Mouse (Mus musculus) adrenal gland, postnatal 36 days (tissue): ENCODE results near the gene Tut7. TPM values are rescaled to one million over a fixed set of nuclear protein-coding genes. Genes with fewer than 3 reads are reported as not detected.
A peak's percentile ranks its signal among the peaks of the same experiment; 100 is the strongest.
"Not testable (repeated sequence)": the region's sequence is repeated elsewhere in the genome, so short reads cannot be mapped to it uniquely, and the experiment has no call there.

Source experiments
- DNase-seq, 2 experiments: peaks; one replicate each; pipeline ENCODE4 v3.0.0; 2021; ENCODE audit warnings: mixed read lengths in 1 of 2
- total RNA-seq, 2 experiments: library from RNA; stranded (reverse); gene quantifications; 2 replicates each; pipeline ENCODE4 v1.2.3; 2021

Gene Tut7
- total RNA-seq, 2 experiments from 2014 or later, result 68.6 to 71.0 TPM

DNA sequence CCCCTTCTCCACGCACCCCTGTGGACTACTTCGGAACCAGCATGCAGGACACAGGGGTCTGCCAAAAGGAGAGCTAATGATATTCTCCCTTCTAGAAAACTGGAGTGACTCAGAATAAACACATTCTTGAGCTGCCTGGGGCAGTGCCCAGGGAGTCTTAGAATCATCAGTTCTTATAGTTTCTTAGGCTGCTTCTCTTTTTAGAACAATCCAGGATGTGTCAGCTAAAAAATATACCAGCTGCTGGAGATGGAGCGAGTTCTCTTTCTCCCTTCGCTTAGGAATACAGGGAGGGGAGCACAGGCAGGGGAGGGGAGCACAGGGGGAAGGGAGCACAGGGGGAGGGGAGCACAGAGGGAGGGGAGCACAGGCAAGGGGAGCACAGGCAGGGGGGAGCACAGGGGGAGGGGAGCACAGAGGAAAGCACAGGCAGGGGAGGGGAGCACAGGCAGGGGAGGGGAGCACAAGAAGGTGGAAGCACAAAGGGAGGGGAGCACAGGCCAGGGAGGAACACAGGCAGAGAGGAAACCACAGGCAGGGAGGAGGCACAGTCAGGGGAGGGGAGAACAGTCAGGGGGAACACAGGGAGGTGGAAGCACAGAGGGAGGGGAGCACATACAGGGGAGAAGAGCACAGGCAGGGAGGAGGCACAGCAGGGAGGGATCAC is 12.0 kb upstream of the Tut7 start:
- DNase-seq, result no peak

GRCm38 (mm10) chr13:59832871-59833270 is 9.9 kb upstream of the Tut7 start:
- DNase-seq, result no peak

GRCm38 (mm10) chr13:59832454-59832853 is 9.5 kb upstream of the Tut7 start:
- DNase-seq, result no peak

DNA sequence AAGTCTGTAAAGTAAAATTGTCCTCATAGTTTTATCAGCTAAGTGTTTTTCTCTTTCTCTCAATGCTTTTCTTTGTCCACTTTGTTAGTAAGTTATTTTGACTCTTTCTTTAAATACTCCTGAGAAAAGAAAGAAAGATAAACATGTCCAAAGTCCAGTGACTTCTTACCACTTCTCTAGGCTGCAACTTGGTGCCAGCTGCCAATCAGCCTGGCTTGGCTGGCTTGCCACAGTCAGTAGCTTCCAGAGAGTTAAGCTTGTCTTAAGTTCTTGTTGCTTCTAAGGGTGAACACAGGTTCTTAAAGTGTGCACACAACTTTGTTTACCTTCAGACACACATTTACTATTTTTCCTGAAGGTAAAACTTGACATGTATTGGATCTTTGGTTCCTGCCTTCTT is 3.0 kb upstream of the Tut7 start:
- no peak for DNase-seq

DNA sequence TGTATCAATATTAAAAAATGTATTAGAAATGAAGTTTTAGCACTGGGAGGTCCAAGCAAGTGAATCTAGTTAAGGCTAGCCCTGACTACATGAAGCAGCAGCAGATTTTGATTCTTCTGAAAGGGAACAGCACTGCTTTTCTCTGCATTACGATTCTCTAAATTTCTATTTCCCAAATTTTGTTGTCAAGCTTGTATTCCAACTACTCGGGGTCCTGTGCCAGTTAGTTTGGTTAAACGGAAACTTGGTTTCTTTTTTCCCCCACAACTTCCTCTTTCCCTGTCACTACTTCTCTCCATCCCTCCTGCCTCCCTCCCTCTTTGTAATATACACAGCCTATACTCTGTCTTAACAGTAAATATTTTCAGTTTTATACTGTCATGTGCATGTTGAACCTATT is 2.1 kb downstream of the Tut7 start:
- no peak for DNase-seq

- peak; percentile 34 to 49 for DNase-seq
These were observed 2.8 kb downstream of the Tut7 start for GRCm38 (mm10) chr13:59820114-59820513.

GRCm38 (mm10) chr13:59817352-59817751 is 5.6 kb downstream of the Tut7 start:
- DNase-seq, result no peak

DNA sequence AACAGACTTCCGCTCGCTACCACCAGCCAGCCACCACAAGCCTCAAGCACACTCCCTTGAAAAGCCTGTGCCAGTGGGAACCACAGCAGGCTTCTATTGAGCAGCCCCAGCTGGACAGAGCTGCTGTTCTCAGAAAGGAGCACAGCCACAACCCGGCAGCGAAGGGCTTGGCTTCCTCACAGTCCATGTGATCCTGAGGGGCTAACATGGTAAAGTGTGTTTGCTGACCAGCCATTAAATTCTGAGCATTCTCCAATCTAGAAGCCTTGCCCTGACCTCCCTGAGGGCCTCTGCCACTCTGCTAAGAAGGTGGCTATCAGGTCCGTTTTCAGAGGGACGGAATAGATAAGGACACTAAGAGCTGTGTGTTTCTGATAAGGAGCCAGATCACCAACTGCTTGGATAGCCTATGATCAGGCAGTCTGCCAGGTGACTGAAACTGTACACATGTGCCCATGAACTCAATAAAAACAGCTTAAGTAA is 8.8 kb downstream of the Tut7 start:
- no peak for DNase-seq

DNA sequence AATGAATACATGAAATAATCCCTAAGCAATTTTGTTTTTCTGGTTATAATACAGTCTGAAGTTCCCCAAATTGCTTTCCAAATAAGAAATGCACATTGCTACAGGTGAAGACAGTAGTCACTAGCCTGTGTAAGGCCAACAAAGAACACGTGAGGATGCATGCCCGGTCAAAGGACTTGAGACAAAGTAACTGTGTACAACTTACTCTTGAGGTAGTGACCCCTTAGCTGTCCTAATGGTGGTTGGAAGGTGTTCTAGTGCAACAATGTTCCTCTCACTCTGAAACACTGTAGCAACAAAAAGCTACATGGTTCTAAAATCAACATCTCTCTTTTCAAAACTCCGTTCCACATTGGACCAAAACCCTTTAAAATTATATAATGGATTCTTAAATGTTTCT is 11.4 kb downstream of the Tut7 start:
- no peak for DNase-seq

DNA sequence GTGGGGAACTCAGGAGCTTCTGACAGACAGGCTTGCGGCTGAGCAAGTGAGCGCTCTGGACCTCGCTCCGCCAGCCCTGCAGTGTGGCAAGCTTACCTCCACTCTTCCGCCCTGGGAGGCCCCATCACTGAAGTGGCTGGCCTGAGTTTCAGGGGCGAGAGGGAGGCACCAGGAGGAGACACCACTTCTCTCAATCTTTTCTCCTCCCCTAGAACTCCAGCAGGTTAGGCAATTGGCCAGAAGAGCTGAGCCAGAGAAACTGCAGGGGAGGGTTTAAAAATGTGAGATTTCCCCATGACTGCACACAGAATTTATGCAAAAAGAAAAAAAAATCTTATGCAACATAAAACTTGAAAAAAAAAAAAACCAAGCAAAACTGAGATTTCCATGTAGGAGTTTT is 21.9 kb downstream of the Tut7 start:
- DNase-seq, result no peak

GRCm38 (mm10) chr13:59800077-59800476 is 22.9 kb downstream of the Tut7 start:
- no peak for DNase-seq

GRCm38 (mm10) chr13:59798306-59798705 is 24.6 kb downstream of the Tut7 start:
- DNase-seq, result no peak

DNA sequence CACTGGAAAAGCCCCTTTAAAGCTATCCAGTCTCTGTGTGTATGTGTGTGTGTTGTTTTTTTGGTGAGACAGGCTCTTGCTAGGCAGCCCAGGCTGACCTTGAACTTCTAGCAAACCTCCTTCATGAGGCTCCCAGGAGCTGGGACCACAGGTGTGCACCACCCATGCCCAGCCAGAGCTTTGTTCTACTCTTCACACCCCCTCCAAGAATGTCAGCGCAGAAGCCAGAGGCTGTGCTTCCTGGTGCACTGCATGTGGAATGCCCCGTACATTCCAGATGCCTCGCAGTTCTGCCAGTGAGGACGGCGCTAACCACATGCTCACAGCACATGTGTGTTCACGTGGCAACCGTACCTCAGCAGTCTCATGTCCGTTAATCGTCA is 26.5 kb downstream of the Tut7 start:
- DNase-seq, result no peak

- no peak for DNase-seq
These were observed 27.0 kb downstream of the Tut7 start for GRCm38 (mm10) chr13:59795807-59796465.

DNA sequence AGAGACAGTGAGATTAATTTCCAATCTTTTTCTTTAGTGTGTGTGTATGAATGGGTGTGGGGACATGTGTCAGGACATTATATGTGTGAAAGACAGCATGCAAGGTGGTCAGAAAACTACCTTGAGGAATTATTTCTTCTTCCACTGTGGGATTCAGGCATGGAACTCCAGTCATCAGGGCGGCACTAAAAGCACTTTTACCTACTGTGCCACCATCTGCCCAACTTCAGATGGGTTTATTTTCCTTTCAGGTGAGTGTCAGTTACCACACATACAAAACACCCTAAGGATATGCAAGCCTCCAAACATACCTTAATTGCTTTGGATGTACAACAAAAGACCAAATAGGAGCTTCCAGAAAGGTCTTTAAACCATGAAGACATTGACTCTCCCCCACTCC is 28.2 kb downstream of the Tut7 start:
- no peak for DNase-seq

DNA sequence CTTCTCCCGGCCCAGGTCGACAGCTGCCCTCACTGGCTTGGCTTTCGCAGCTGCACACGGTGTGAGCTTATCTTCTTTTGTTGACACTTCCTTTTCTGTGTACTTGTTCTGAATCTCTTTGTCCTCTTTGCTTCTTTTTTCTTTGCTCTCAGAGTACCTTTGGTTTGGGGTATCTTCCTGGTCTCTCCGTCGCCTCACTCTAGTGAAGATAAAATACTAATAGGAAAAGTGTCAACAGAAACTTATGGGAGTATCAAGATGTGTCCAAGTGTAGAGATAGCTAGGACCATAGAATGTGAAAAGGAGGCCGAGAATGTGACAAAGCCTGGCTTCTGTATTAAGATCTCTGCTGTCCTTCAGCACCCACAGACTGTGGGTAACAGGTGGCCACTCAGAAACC is 40.8 kb downstream of the Tut7 start, which contains the start of gene Gm49354:
Gene Gm49354, minus strand, starts transcription at position 101 of the 400 bp plus-strand sequence.
- no peak for DNase-seq

DNA sequence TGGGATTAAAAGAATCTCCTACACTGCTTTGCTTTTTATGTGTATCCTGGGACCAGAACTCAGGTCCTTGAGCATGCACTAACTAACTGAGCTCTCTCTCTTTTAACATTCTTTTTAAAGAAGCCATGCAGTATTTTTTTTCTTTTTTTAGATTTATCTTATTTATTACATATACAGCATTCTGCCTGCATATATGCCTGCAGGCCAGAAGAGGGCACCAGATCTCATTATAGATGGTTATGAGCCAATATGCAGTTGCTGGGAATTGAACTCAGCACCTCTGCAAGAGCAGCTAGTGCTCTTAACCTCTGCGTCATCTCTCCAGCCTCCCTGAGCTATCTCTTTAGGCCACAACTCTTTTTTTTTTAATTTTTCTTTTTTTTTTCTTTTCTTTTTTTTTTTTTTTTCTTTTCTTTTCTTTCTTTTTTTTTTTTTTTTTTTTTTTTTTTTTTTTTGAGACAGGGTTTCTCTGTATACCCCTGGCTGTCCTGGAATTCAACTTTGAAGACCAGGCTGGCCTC is 43.1 kb downstream of the Tut7 start:
- DNase-seq, result not testable (repeated sequence)

DNA sequence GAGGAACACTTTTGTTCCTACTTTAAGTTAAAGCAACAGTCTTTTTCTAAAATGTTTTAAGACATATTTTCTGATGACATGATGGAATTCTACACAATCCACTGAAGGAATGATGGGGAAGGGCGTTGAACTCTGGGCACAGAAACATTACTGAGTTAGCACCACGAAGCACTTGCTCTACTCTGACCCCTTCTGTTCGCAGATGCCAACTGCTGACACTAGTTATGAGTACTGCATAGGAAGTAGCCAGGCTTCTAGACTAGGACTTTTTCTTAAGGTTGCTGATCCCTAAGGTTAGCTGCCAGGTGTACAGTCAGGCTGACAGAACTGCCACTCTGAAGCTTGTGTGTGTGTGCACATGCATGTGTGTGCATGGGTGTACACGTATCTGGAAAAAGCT is 43.7 kb downstream of the Tut7 start:
- DNase-seq, result no peak

GRCm38 (mm10) chr13:59775168-59775567 is 47.8 kb downstream of the Tut7 start:
- peak in 1 of 2 experiments; percentile 40 for DNase-seq

DNA sequence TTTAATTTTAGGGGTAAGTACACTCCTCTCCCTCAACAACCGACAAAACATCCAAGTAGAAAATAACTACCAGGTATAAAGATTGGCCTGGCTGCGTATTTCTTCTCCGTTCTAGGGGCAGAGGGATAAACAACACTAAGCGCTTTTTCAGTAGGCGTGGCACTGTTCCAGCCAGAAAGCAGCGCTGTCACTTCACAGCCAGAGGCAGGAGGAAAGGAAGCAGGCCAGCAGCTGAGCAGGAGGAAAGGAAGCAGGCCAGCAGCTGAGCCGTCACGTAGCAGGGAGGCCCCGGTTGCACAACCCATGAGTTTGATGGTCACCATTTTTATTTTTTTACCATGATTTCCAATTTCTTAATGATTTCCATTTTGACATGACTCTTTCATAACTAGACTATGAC is 51.7 kb downstream of the Tut7 start:
- peak; percentile 77 to 83 for DNase-seq

GRCm38 (mm10) chr13:59770847-59771246 is 52.1 kb downstream of the Tut7 start:
- DNase-seq, result peak; percentile 21 to 35

DNA sequence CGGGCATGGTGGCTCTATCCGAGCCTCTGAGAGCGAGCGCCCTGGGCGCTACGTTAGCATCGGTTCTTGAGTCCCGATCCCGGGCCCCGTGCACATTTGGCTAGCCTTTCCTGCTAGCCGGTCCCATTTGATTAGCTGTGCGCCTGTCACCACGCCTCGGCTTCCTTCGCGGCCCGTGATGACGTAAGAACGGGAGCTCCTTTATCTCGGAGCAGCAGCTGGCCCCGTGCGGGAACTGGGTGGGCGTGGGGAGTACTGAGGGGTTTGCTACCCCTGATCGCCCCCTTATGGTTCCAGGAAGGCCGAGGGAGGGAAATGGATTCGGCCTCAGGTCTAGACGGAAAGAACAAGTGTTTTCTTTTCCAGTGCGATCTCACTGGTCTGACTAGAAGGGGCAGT is 52.8 kb downstream of the Tut7 start:
- peak; percentile 84 to 86 for DNase-seq

GRCm38 (mm10) chr13:59769296-59770163 is 53.4 kb downstream of the Tut7 start, which contains the start of gene Isca1:
Gene Isca1 (minus strand): TSS chr13:59769810.
- DNase-seq, result peak; percentile 99
